Mouse (Mus musculus): ENCODE data around the gene Nsun2.
"Not testable (repeated sequence)": the region's sequence is repeated elsewhere in the genome, so short reads cannot be mapped to it uniquely, and the experiment has no call there.

Nsun2 gene

DNA sequence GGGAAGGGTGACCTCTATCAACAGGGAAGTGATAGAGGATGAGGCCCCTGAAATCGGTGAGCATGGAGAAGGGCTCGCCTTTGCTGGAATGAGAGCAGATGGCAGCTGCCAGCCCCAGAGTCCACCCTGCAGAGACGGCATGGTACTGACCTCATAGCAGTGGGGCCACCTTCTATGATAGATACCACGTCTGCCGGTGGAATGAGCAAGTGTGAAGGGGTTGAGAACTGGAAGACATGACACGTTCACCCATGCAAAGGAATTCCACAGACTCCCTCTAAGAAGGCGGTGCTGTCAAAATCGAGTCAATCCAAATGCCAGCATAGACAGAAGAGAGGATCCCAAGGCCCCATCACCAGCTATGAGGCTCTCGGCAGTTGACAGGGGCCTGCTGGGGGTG lies 20.7 kb downstream of the Nsun2 start:
- DNase-seq (ENCODE audit: low spot score in 2 of 2) = no peak

DNA sequence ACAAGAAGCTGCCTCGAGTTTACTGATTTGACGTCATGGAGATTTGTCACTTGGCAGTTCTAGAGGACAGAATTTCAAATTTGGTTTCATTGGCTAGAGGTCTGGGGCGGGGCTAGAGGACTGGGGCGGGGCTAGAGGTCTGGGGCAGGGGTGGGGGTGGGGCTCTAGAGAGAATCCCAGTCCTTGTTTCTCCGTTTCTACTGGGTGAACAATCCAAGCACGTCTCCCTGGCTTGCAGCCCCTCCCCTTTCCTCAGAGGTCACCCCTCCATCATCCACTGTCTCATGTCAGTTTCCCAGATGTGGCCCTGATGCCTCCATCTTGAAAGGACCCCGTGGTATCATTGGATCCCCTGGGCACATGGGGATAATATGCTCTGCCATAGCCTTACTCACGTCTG lies 21.5 kb downstream of the Nsun2 start:
- DNase-seq (ENCODE audit: low spot score in 2 of 2) = no peak

DNA sequence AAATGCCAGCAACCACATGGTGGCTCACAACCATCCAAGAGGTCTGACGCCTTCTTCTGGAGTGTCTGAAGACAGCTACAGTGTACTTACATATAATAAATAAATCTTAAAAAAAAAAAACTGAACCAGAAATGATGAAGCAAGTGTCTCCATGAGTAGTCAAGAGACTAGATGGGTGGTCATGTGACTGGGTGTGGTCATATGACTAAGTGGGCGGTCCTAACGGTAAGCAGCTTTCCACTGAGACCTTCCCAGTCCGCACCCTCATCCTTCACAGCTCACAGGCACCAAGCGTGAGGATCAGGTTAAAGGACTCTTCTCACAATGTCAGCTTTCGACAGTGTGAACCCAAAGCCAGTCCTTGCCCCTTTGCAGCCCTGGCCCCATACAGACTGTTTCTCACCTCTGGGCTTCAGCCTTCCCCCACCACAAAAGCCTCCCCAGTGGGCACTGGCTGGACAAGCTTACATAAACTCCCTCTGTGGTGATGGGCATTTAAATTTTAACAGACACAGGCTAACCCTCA lies 22.5 kb downstream of the Nsun2 start:
- no peak for DNase-seq (ENCODE audit: low spot score in 2 of 2)

DNA sequence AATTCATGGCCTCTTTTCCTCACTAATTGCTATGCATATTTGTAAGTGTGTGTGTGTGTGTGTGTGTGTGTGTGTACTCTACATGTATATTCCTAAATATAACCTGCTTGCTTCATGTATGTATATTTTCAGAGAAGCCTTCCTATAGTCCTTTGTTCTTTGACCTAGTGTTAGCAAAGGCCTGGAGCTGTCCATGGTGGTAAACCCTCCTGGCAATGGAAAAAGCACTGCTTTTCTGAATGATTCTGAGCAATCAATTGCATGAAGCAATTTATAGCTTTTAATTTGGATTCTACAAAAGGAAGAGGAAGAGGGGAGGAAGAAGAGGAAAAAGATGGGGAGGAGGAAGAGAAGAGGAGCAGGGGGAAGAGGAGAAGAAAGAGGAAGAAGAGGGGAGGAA lies 23.2 kb downstream of the Nsun2 start:
- DNase-seq (ENCODE audit: low spot score in 2 of 2) = no peak

DNA sequence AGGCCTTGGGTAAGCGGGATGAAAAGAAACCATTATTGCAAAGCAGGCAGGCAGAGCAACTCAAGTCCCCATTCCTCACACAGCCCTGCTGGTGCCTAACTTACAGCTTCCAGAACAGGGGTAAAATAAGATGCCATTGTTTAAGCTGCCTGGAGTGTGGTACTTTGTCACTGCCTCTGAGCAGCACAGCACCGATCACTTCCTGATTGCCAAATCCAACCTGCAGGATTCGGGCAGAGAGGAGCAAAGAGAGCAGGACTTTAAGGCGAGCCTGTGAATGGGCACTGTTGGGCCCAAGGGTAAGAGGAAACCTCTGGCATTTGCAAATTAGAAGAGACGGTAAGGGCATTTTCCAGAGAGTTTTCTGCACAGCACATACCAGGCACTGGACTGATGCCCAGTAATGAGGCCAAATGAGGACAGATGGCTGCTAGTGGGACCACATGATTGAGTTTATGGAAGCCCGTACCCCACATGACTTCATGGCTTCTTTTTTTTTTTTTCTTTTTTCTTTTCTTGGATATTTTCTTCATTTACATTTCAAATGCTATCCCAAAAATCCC lies 24.6 kb downstream of the Nsun2 start:
- DNase-seq (ENCODE audit: low spot score in 2 of 2) = no peak

DNA sequence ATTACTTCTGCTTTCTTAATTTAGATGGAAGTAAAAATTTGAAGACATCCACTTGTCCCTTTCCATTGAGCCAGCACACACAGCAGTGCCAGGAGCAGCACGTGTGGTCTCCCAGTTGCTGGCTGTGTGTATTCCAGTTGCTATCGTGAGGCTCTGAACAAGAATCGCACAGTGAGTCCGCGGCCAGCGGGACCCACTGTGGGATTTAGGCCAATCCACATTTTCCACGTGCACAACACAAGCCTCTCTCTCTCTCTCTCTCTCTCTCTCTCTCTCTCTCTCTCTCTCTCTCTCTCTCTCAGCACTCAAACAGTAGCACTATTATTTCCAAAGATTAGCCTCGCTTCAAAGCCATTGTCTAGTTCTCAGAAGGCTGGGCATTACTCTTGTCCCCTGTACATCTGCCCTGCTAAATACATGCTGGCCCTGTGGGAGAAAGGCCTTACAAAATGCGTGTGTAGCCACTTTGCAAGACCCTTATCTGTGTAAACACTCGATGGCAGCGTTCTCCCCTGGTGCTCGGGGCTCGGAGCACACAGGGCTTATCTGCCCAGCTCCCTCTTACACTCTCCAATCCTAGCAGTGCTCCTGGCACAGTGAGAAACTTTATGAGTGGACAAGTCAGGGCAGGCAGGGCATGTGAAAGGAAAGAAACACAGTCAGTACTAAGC lies 25.9 kb downstream of the Nsun2 start:
- no peak for DNase-seq (ENCODE audit: low spot score in 2 of 2)

DNA sequence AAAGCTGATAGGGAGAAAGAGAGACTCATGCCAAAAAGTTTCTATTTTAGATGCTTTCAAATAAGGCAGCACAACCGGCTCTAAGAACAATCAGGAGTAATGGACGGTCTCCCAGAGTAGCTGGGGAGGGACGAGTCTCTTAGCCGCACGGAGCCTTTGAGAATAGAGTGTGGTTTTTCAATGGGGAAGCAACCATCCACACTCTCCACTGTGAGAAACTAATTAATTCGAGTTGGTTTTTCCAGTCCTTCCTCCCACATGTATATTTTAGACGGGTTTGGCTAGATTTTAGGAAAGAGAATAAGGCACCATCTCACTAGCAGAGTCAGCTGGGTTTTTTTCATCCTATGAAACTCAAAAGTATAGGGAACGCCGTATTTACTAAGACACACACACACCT lies 28.5 kb downstream of the Nsun2 start:
- DNase-seq (ENCODE audit: low spot score in 2 of 2) = no peak

DNA sequence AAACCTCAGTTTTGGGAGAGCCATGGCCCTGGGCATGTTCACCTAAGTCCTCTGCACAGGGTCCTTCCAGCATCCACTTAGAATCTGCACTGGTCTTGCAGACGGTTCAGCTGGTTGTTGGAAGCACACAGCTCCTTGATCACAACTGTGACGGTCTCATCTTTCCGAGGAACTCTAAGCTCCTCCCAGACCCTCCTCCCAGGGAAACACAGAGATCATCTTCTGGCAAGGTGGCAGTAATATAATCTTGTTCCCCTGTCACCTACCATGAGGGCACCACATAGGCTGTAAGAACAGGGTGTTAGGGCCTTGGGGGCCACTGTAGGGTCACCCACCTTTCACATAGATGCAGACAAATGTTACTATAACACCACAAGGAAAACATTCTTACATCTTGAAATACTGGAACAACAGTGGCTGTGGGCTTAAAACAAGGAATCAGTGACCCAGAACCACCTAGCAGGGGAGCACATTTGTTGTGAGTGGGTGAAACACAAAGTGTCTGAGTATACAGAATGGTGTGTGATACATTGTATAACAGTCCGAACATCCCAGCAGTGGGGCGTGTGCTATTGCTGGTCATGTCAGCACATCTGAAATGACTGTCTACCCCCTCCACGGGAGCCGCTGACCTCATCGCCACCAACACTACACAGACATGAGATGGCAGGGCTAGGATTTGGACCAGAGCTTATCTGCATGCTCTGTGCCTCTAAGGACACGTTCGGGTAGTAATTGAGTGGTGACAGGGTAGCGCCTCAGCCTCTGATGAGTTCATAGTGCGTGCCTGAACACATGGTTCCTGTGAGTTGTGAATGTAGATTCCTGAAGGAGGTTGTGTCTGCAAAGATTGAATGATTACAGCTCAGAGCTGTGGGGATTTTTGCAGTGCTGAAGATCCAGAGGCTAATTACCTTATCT lies 29.4 kb downstream of the Nsun2 start:
- DNase-seq (ENCODE audit: low spot score in 2 of 2) = no peak

DNA sequence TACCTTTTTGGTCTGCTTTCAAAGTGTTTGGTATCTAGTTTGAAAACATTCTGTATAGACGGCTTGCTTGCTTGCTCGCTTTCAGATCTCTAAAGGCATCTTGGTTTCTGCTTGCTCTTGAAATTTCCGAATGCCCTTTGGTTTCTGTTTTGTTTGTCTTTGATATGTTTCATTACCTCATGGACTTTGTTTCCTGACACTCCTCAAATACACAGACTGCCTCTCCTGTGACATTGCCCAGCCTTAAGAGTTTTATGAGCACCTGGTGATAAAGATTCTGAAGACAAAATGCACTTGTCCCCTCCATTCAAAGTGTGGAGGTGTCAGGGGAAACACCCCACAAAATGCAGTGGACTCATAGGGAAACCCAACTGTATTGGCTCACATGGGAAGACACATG lies 30.4 kb downstream of the Nsun2 start:
- no peak for DNase-seq (ENCODE audit: low spot score in 2 of 2)

DNA sequence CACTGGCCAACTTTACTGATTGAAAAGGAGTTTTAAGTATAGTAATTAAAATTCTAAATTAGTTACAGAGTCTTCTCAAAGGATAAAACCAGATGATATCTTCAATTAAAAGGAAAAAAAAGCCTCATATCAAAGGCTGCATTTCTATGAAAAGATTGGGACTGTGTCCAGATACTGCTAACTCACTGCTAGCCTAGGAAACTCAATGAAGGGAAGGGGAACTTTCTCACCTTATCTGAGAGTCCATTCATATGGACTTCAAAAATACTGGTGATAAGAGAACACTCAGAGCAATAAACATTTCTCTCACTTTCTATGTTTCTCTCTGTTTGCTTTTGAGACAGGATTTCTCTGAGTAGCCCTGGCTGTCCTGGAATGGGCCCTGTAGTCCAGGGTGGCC lies 31.0 kb downstream of the Nsun2 start:
- DNase-seq (ENCODE audit: low spot score in 2 of 2) = no peak

DNA sequence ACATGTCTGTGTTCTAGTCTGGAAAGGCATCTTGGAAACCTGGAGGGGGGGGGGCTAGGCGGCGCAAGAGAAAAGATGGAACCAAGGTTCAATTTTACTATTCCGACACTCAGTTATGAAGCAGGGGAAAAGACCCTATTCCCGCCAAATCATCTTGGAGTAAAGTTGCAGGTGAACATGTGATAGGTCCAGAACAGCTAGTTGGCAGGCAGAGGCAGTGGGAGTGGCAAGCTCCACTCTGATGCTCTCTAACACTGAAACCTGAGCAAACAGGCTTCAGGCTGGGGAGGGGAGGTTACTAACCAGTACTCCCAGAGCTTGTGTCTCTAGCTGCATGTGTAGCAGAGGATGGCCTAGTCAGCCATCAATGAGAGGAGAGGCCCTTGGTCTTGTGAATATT lies 31.9 kb downstream of the Nsun2 start:
- not testable (repeated sequence) for DNase-seq (ENCODE audit: low spot score in 2 of 2)

DNA sequence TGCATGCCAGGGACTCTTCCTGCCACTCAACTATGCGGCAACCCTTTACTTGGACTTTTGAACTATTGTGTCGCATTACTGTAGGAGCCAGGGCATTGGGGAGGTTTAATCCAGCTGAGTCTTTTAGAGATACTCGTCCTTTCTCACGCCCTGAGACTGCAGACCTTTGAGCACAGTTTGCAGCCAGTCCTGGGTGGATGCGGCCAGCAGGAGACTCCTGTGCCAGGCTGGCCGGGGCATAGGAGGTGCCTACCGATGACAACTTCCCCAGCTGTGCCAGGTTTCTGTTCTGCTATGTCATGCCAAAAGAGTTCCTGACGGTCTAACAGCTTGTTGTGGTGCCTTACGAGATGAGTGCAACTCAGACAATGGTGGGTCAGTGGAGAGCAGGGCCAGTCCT lies 35.7 kb downstream of the Nsun2 start:
- no peak for DNase-seq (ENCODE audit: low spot score in 2 of 2)

DNA sequence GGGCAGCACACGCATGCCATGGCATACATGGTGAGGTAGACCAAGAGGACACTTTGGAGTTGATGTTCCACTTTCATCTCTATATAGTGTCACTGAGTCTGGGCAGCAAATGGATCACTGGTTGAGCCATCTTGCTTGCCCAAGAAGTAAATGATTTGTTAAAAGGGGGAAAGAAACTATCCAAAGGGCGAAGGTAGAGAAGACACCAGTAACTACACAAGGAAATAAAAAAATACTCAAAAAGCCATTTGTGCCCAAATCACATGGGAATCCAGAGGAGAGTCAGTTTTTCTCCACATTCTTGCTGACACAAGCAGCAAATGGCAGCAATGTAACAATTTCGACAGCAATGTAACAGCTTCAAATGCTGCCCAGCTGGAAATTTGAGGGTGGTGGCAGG lies 39.0 kb downstream of the Nsun2 start:
- DNase-seq (ENCODE audit: low spot score in 2 of 2) = no peak

DNA sequence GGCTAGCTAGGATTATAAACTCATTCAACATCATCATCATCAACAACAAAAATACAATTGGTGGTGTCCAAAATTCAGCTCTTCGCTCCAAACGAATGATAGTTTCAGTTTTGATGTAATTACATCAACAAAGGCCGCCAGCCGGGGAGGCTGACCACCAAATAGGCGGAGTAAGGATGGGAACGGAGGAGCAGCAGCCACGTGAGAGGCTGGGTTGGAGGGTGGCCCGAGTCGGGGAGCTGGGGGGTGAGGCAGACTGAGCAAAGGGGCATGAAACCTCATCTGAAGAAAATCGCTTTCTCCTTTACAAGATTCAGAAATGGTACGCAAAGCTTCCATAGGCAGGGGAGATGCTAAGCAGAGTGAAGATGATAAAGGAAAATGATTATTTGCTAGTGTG lies 43.1 kb downstream of the Nsun2 start:
- no peak for DNase-seq (ENCODE audit: low spot score in 2 of 2)

DNA sequence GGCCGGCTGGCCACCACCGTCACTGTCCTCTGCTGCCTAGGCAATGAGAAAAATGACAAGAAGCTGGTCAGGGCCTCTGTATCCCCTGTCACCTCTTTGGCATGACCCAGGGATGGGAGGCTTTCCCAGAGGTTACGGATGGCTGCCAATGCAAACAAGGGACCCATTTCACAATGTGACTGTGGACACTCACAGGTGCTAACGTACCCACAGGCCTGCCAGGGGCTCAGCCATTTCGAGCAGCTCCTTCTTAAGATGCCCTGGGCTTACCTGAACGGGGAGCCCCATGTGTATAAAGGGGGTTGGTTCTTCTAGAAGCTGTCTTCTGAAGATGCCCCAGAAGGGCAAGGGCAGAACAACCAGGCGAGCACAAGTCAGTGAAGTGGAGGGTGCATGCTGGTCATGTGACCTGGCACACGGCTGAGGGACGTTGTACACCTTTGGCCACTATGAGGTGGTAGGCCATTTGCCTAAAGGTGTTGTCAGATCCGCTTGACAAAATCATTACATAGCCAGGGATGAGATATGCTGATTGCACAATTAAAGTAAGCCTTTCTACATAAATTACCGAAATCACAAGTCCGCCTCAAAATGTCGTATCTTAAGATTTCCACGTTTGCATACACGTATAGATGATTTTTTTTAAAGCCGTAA lies 43.8 kb downstream of the Nsun2 start:
- no peak for DNase-seq (ENCODE audit: low spot score in 2 of 2)

DNA sequence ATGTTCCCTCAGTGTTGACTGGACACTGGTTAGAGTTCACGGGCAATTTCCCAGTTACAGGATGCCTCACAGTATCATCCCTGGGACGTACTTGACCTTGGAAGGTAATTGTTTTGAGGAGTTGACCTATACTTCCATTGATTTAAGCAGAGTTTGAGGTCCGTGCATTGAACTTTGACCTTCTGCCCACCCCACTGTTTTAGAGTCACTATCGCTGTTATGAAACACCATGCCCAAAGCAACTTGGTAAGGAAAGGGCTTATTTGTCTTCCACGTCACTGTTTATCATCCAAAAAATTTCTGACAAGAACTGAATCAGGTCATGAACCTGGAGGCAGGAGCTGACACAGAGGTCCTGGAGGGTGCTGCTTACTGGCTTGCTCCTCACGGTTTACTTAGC lies 48.9 kb downstream of the Nsun2 start:
- DNase-seq (ENCODE audit: low spot score in 2 of 2) = no peak

DNA sequence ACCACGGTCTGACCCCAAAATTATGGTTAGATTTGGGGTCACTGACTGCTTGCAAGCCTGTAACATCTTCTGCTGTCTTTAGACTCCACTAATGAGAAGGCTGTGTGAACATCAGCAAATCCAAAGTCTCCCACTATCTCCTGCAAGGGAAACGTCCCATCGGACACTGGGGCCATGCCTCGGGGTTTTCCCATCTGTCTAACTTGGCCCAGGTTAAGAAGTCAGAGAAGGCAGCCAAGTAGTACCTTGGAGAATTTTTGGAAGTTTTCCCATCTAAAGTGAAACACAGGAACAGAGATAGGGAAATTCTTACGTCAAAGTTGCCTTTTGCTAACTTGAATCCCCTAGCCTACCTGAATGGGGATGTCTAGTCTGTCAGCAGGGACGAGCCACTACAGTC lies 50.0 kb downstream of the Nsun2 start:
- no peak for DNase-seq (ENCODE audit: low spot score in 2 of 2)

DNA sequence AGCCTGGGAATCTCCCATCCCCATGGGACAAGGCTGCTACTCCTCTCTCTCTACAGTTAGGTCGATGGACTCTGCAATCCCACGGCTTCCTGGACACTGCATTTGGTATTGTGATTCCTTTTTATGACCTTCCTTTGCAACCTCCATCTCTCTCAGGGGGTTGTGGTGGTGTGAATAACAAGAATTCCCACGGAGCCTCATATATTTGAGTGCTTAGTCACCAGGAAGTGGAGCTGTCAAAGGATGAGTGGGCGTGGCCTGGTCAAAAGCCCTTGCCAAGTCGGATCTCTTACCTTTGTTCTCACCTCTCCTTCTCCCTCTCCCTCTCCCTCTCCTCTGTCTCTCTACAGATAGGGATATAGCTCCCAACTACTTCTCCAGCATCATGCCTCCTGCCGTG lies 52.3 kb downstream of the Nsun2 start:
- no peak for DNase-seq (ENCODE audit: low spot score in 2 of 2)

DNA sequence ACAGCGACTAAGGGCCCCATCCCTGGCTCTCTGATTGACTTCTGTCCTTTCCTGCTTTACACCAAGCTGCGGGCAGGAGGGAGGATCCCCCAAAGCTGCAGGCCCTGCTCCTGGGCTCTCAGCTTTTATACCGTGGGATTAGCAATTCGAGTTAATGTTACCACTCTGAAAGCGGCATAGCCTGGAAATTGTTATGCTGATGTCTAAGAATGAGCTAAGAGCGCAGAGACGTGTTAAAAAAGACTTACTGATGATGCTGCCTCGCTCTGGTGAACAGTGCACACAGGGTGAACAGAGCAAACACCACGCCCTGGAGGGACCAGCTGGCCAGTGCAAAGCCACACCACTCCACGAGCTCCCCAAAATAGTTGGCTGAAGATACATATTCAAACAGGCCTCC lies 52.8 kb downstream of the Nsun2 start:
- DNase-seq (ENCODE audit: low spot score in 2 of 2) = no peak

DNA sequence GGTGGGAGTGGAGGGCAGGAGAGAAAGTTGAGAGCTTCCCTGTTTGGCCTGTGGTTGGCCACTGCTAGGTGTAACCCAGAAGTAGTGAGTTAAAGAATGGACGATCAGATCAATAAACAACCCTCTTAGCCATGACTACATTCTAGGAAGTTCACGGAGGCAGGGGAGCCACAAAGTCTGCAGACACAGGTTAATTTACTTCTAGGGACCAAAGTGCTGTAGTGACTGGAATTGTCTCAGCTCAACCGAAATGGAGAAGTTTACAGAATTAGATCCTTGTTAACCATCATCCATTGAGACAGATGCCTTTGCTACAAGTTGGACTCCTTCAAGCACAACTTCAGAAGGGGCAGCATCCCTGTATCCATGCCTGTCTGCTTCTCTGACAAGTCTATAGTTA lies 54.3 kb downstream of the Nsun2 start:
- DNase-seq (ENCODE audit: low spot score in 2 of 2) = no peak

DNA sequence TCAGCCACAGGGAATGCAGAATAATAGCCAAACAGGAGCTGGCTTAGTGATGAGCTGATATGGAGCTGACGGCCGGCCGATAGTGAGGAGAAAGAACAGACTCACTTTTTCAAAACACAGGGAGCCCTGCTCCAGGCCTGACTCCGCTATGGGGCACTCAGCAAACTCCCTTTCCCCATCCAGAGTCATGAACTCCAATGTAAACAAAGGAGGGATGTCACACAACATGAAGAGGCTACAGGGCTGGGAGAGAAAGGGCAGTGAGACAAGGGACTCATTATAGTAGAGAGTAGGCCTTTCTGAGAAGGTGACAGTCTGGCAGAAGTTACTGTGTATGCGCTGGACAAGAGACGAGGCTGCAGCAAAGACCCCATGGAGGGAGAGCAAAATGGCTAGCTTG lies 54.7 kb downstream of the Nsun2 start:
- no peak for DNase-seq (ENCODE audit: low spot score in 2 of 2)

DNA sequence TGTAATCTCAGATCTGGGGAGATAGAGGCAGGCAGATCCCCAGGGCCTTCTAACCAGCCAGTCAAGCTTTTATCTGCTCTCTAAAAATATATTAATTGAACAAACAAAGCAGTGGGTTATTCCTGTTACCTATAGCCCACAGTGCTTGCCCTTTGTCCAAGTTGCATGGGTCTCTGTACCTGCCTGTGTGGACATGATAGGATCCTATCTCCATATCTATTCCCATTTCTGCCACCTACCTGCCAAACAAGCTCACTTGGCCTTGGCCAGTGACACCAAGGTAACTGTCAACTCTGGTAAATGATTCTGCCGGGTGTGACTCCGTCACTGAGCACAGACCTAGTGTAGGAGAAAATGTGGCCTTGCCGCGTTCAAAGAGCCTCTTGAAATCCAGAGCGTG lies 57.8 kb downstream of the Nsun2 start:
- no peak for DNase-seq (ENCODE audit: low spot score in 2 of 2)

Measured in frontal cortex, postnatal 36 days (tissue).